Mouse (Mus musculus) thymus, postnatal 14 days (tissue): ENCODE measurements around the gene Ralgps1.

ENCODE experiments used
- DNase-seq: peaks from one replicate; pipeline ENCODE4 v3.0.0; 2021

Gene Ralgps1

DNA sequence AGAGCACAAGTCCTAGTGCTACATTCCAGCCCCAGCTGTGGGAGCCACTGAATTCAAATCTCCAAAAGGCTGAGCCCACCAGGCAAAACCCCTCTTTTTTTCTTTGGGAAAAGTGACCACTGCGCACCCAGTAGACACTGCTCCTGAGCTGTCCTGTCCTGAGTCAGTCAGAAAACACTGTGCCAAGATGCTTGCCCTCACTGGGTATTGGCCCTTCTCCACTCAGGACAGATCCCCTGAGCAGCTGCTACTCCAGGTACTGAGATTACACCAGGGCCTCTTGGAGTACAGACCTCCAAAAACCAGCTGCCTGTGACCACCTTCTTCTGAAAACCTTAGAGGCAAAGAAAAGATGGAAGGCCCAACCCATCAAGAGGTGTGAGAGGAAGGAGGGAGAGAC lies 51.4 kb downstream of the Ralgps1 start:
- no peak for DNase-seq

DNA sequence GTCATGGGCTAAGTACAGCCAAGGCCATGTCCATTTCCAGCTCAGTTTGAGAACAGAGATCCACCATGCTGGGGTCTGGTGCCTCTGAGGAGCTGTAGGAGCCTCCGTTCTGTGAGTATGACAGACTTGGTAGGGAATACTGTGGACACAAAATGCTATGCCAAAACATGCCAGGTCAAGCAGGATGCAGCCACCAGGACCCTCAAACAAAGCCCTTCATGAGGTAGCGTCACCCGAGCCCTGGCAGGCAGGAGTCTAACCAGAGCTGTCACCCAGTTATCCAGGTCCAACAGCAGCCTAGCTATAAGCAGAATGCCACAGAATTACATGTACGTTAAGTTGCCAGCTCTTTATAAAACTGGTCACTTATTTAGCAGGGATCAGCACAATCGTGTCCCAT lies 51.8 kb downstream of the Ralgps1 start:
- DNase-seq, result no peak

DNA sequence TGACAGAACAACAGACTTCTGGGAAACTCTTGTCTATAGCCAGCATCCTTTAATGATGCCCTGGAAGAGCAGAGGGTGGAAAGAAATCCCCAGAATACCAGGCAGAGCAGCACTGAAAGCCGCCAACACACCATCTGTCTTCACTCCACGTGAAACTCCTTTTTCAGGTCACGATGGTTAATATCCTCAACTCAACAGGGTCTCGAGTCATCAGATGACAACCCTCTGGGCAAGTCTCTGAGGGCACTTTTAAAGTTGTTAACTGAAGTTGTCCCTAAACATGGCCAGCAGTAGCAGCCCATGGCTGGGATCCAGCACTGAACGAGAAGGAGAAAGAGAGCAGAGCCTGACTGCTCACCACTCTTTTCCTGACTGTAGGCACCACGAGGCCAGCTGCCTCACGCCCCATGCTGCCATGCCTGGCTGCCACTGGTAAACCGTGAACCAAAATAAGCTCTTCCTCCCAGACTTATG lies 52.8 kb downstream of the Ralgps1 start:
- no peak for DNase-seq

DNA sequence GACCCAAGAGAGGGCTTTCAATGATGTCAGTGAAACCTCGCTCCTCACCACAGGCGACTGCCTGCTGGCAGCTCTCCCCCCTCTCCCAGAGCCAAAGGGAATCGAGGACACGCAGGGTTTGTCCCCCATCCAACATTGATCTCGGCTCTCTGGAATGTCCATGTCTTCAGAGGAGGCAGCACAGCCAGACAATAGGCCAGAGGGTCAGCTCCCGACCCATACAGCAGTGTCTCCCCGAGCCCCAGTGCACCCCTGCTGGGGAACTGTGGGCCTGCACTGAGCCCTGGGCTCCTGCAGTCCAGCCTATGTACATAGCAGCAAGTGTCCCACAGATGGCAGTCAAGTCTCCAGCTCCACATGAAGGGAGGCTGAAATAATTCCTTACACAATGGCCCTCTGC lies 54.8 kb downstream of the Ralgps1 start:
- peak; percentile 29 for DNase-seq

DNA sequence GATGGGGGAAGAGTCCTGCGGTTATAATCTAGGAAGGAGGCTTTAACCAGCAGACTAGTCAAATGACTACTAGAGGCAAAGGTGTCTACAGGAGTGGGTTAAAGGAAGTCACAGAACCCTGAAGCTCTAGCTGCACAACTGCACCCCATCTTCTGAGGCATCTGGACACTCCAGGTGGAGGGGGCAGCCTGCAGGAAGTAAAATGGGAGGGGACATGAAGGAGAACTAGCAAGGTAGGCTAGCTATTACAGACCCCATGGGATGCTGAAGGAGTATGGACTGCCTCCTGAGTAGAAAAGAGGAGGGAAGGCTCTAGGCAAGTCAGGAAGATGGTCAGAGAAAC lies 55.3 kb downstream of the Ralgps1 start:
- DNase-seq, result no peak

DNA sequence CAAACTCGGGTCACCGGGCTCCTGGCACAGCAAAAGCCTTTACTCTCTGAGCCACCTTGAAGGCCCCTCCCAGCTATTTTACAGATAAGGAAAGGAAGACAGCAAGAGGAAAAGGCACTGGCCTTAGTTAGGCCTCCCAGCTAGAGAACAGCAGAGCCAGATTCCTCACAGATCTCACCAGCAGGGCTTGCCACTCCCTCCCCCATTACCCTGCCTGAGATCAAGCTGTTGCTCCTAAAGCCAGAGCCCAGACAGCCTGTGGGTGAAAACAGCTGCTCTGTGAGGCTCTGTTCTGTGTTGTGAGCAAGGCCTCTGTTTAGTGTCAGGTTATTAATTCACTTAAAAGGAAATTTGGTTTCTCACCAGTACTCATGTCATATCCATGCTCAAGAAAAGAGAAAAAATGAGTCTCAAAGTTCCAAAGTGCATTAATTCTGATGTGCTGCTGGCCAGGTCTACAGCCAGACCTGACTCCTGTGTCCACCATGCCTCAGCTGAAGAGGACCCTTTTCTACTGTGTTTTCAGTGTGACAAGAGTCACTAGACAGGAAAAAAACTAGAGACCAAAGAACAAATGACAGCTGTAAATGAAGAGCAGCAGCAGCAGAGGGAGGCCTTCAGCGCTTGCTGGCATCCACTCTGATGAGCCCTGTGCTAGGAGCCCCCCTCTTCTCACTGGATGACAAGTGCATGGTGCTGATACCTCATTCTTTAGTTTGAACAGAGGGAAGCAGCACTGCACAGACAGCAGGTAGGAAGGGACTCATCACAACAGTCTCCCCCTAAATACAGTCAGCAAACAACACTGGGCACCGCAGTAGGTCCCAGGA lies 55.8 kb downstream of the Ralgps1 start:
- DNase-seq, result no peak

DNA sequence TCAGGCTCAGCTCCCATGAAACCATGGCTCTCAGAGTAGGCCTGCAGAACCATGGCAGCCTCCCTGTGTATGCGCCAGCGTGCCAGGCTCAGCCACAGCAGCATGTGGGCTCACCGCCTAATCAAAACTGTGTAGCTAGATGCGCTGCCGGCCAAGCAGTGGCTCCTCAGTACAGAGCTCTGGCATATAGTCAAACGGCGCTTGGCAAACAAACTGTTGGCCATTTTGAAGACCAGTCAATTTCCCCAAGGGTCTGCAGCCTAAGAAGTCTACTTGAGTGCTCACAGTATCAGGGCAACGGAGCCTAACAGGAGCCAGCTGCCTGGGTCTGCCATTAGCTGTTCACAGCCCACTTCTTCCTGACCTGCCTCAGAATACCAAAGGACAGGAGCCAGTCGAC lies 61.9 kb downstream of the Ralgps1 start:
- no peak for DNase-seq

DNA sequence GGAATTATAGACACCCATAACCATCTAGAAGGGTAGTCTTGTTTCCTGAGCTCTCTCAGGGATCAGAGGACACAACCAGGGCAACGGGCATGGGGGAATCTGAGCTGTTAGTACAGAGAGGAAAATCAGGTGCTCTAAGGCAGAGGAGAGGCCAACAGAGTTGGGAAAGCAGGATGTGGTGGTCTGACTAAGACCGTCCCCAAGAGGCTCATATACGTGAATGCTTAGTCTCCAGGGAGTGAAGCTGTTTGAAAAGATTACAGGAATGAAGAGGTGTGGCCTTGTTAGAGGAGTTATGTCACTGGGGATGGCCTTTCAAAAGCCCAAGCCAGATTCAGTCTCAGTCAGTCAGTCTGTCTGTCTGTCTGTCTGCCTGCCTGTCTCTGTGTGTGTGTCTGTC lies 64.7 kb downstream of the Ralgps1 start:
- DNase-seq, result no peak

DNA sequence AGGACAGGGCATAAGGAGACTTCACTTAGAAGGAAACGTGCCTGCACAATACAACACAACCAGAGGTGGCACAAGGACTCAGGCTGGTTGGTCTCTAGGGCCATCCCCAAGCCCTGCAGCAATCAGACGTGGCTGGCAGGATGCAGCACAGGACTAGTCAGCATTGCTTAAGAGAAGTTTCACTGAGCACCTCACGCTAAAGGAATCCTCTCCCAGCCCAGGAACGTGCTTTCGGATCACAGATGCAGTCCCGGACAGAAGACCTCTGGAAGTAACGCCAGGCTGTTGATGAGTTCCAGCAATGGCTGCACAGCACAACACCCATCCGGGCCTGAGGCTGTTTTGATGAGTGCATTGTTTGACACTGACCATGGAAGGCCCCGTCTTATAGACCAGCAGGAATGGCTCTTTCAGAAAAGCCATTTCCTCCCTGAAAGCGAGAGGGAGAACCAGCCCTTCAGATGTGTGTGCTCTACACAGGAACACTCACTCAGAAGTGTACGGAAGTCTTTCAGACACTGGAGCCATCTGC lies 67.8 kb downstream of the Ralgps1 start:
- DNase-seq, result no peak

DNA sequence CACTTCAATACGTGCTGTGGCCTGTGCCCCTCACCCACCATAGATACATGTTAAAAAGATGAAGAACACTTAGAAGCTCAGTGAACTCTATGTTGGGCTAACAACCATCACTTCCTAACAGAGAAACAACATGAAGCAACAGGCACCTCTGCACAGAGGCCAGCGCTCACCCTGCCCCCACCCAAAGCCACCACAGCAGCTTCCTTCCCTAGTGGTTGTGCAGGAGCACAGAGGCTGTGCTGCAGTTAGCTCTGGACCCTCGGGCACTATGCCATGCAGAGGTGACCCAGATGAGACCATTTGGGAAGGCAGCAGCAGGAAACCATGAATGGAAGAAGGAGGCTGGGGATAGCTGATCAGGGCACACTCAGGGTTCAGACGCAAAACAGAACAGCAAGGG lies 68.5 kb downstream of the Ralgps1 start:
- DNase-seq, result peak; percentile 37

DNA sequence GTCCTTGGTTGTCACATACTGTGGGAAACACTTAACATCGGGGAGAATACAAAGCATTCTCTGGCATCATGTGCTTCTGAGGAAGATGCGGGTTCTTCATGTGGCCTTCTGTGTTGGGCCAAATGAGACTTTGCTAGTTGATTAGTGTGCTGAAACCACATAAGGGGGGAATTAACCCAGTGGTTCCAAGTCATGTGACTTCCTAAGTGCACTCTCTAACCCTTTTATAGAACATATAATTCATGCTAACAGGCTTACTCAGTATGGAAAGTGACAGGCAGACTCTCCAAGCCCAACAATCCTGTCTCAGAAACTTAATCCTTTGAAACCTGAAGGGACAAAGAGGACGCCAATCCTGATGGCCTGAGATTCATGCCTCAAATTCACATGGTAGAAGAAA lies 68.9 kb downstream of the Ralgps1 start:
- DNase-seq, result no peak

DNA sequence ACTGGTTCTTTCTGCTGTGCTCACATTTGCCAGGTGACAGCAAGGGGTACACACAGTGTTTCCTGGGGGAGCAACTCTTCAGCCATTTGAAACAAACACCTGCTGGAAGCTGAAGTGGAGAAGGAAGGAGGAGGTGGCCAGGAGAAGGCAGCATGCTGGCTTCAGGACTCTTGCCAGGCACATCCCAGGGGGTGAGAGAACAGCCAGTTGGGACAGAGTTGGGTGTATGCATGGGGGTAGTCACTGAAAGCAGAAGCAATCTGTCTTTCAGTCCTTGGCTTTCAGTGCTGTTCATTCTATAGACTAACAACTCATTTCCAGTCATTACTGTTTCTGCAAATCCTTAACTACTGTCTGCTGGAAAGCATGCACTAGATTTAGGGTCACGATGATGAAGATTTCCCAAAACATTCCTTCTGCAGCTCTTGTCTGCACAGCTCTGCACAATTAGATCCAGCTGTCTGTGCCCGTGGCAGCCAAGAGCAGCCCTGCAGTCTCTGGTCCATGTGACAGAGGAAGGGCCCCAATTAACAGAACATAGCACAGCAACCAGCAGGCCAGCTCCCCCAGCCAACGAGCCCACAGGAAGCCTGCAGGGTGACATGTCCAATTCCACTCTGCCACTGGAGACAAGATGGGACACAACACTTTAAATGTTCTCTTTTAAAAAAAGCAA lies 70.8 kb downstream of the Ralgps1 start:
- no peak for DNase-seq

DNA sequence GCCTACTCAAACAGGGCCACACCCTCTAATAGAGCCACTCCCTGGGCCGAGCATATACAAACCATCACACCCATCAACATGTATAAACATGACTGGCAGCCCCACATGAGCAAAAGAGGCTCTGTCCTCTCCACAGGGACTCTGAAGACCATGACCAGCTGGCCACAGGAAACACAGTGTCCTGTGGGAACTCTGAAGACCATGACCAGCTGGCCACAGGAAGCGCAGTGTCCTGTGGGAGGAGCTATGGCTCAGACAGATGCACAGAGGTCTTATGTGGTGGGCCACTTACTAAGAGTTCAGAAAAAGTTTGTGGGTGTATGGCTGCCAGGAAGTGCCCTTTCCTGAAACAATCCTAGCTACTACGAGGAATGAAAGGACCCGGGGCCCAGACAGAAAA lies 72.4 kb downstream of the Ralgps1 start:
- DNase-seq, result no peak

DNA sequence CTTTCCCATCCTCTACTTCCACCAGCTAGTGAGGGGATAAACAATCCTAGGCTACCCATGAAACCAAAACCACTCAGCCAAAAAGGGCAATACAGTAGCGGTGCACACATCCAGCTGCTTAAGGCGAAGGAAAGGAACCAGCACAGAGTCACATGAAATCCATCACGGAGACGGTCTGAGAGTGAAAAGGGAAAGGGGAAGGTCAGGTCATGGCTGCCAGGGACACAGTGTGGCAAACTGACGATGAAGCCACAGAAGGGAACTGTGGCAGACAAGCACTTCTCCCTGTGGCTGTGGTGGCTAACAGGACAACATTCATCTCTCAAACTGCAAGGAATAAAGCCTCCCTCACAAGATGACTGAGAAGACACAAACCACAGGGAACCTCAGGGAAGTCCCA lies 76.2 kb downstream of the Ralgps1 start:
- no peak for DNase-seq

DNA sequence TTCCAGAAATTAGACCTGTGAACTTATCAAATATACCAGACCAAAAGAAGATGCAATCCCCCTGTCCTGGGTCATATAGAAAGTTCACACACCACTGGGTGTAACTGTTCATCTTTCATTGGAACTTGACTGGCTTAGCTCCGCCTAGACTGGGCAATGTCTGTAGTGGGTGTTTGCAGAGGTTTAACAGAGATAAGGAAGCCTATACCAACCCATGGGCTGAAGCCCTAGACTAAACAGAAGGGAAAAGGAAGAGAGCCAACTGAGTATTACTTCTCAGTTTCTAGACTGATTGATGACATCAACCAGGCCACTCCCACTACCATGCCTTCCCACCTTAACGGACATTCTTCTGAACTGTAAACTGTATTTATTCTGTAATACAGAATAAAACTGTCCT lies 79.2 kb downstream of the Ralgps1 start:
- DNase-seq, result no peak

DNA sequence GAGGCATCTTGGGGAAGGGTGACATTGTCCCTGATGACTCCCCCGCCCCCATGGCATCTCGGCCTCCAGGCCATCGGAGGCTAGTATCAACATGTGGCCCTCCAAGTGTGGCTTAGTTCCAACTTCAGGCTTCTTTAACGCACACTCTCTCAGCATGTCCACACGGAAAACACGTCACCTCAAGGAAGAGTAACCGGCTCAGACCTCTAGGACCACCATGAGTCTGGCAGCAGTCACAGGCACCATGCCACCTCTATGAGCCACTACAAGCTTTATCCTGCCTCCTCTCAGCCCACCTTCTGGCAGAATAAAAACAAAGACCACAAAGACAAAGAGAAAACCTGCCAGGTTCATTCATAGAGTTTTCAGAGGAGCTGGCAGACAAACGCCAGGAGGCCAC lies 80.8 kb downstream of the Ralgps1 start:
- DNase-seq, result no peak

DNA sequence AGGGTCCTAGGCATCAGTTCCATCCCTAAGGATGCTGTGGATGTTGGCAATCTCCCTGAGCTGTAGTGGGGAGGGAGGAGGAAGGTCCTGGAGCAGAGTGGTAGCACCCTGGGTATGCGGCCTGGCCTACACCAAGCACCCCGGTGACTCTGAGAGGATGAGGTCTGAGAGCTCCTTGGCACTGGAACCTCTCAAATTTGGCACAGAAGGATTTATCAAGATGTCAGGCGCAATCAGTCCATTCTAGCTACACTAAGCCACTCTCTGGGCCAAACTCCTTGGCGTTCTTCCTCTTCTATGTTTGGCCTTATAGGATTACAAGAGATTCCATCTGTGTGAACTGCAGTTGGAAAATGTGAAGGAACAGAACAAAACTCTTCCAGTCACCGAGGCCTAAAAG lies 82.4 kb downstream of the Ralgps1 start:
- no peak for DNase-seq

DNA sequence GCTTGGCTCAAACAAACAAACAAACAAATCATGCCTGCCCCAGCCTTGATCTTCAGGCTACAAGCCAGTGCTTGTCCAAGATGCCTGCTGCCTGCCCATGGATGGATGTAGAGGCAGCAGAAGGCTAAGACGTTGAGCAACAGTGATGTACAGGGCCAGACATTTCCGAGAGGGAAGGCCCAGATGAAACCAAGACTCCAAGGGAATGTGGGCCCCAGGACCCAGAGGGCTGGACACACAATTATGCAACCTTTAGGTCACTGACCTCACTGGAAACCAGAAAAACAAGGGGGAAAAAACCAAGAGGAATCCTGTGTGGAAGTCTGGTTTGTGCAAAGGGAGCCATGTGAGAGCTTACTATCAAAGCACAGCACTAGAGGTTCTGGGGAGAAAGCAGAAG lies 87.6 kb downstream of the Ralgps1 start:
- DNase-seq, result no peak

DNA sequence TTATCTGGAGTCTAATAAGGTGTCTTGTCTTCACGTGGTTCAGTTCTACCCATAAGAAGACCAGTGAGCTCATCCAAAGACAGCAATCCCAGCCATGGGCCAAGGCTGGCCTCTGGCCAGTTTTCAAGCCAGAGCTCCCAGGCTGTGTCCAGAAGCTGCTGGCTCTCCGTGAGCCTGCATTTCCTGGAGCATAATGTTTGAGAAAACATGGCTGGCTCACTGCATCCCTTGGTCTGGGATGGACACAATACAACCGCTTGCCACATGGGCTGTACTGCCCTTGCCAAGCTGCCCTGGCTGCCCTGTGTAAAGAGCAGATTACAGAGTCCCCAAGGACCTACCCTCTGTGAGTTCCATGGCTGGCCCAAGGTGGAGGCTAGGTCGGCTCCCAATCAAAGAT lies 88.4 kb downstream of the Ralgps1 start:
- no peak for DNase-seq

DNA sequence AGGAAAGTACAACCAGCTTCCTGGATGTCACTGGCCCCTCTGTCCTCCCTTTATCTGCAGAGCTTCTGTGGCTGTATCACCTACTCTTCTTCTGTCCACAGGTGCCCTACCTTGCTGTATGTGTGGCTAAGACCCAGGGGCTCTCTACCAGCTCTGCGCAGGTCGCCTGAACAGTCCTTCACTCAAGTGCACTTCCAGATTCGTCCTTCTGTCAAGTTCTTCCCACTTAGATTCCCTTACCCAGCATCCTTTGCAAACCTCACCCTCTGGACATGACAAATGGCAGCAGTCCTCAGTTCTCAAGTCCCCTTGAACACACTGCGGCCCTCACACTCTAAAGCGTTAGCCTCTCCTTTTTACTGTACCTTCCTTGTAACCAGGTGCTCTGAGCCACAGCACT lies 89.5 kb downstream of the Ralgps1 start:
- no peak for DNase-seq

DNA sequence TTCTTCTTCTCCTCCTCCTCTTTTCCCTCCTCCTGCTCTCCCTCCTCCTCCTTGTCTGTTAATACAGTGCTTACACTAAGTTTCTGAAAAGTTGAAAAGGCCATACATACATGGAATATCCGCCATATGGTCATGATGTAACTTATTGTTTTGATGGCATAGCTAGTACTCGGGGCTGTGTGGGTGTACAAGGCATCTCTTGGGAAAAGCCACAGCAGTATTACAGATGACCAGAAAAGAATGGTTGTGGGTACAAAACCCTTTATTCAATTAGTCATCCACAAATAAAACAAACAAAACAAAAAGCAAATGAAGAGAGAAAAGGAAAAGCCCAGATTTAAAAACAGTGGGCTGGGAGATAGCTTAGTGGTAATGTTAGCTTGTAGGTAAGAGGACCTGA lies 90.8 kb downstream of the Ralgps1 start:
- DNase-seq, result no peak

DNA sequence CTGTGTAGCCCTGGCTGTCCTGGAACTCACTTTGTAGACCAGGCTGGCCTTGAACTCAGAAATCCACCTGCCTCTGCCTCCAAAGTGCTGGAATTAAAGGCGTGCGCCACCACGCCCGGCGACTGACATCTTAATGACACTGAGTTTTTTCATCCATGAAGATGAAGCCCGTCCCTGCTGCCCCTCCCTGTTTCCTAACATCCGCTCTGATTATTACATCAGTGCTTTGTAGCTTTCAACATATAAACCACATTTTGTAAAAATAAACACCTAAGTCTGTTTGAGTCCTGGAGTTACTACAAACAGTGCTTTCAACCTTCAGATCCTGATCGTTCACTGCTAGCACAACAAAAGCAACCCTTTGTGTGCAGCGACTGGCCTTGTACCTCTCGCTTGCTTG lies 91.5 kb downstream of the Ralgps1 start:
- no peak for DNase-seq

DNA sequence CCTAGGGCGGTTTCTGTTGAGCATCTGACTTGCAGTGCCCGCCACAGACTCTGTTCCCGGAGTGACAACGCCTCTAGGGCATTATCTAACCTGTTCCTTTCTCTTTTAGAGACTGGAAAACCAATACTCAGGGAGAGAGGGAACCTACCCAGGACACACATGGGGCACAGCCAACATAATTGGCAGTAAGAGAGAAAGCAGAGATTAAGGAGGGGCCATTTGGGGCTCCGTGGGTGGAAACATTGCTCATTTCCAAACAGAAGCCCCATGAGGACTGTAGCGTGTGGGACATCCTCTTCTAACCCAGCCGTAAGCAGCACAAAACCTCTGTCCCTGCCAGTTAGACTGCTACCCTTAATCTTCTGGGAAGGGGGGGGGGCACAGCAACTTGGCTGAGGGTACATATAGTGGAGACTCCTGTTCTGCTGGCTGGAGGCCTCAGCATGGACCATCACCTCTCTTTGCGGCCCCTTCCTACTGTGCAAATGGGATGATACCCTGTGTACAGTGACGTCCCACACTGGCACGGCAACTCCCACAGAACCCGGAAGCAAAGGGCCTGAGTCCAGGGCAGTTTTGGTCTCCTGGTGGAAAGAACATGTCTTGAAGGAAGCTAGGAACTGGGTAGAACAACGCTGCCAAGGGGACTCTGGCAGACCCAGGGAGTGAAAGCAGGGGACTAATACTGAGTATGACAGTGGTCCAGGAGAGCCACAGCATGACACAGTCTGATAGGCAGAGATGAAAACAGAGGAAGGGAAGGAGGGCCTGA lies 96.4 kb downstream of the Ralgps1 start:
- DNase-seq, result no peak
